Comparison of ENCODE assay signal across 8 mouse cellular contexts in genomic region chr4:123750152-123750651, GRCm38 (mm10). TPM values are rescaled to one million over a fixed set of nuclear protein-coding genes. Genes with fewer than 3 reads are reported as not detected.
DNase-seq lines count a peak whose midpoint lies in the region; ATAC-seq lines count a peak whose summit lies in the region.

TSS of gene Akirin1 (minus strand) at chr4:123750345.

- peak within 1 kb of the TSS; percentile 62 for H3K4me2 ChIP-seq in hindbrain, embryonic 12.5 days (replicated peaks)

- H3K36me3 ChIP-seq in hindbrain, embryonic 12.5 days, result 0 out of 2 replicates have a peak, but pooled peaks cover 3% of the 10 kb centered on the region

- H3K4me3 ChIP-seq in hindbrain, embryonic 12.5 days, result peak within 1 kb of the TSS; percentile 100

- WGBS in hindbrain, embryonic 12.5 days, result under 1% methylated on average over 34 of the region's 46 CpGs

- H3K27me3 ChIP-seq in hindbrain, embryonic 12.5 days, result no peaks in the 10 kb centered on the region

- H3K27ac ChIP-seq in hindbrain, embryonic 12.5 days, result peak within 1 kb of the TSS; percentile 98

- peaks cover 22% of the 10 kb centered on the region for H3K4me1 ChIP-seq in hindbrain, embryonic 12.5 days

- H3K9ac ChIP-seq in hindbrain, embryonic 12.5 days, result peak within 1 kb of the TSS; percentile 94

- DNase-seq in Muller cell, postnatal 12 days (ENCODE audit: inconsistent ontology term), result peak; percentile 98
- peak; percentile 98 for DNase-seq in cerebellum, adult 9-11 months
- peak; percentile 94 to 99 for DNase-seq in frontal cortex, postnatal 10 days (ENCODE audit: low spot score in 2 of 2)
- DNase-seq in layer of hippocampus, postnatal 14 days (ENCODE audit: low spot score in 2 of 2), result peak; percentile 96 to 98
- DNase-seq in lung, postnatal 14 days, result peak; percentile 99
- peak; percentile 94 for DNase-seq in retina, adult 2 months (ENCODE audit: low read depth, low spot score)
- peak; percentile 98 to 99 for DNase-seq in thymus, postnatal 36 days

- H3K9me3 ChIP-seq in hindbrain, embryonic 12.5 days (replicated peaks), result no peaks in the 10 kb centered on the region

- peak; percentile 99 for ATAC-seq in hindbrain, embryonic 12.5 days (ENCODE audit: low FRiP score)

RNA-seq across cellular contexts. Expression of gene Akirin1, which starts in this region (rescaled TPM):
- 94.3 and 99.3 TPM in 2 replicates for polyA plus RNA-seq in hindbrain, embryonic 12.5 days (2016; fragmentation: Nextera tagmentation; extraction: Ambion mirVana)
- total RNA-seq in layer of hippocampus, postnatal 14 days (2021), result 10 to 100 TPM; 58.8 to 62.2 TPM

Comparison
In these comparisons a context has a peak if more than half of its experiments do, and no peak if none do; other contexts are left out.
1. Peak in every context shown above with its lines: DNase-seq, ATAC-seq, H3K4me3 ChIP-seq and H3K27ac ChIP-seq.